Comparison of ENCODE assay signal across 8 mouse cellular contexts in the genomic region with DNA sequence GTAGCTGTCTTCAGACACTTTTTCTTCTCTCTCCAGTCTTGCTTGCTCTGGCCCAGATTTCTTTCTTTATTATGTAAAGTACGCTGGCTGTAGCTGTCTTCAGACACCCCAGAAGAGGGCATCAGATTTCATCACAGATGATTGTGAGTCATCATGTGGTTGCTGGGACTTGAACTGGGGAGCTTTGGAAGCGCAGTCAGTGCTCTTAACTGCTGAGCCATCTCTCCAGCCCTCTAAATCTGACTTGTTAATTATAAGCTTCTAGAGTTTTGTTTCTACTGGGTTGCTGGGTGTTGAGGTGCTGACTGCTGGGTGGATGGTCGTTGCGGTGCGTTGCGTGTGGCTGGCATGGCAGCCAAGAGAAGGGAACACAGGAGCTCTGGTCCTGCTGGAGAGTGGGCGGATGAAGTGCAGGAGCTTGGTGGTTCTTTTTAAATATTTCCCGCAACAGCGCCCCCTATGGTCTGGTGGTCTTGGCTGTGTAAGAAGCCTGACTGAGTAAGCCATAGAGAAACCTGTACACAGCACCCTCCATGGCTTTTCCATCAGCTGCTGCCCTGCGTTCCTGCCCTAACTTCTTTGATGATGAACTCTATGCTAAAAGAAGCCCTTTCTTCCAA. TPM values are rescaled to one million over a fixed set of nuclear protein-coding genes. Genes with fewer than 3 reads are reported as not detected.
DNase-seq lines count a peak whose midpoint lies in the region; ATAC-seq lines count a peak whose summit lies in the region.
"Had no signal": no experiment of that assay in that cellular context is flagged by ENCODE, and none has a peak within 500 bp of the region (broad histone marks: within the 10 kb centered on the region; RNA-seq: fewer than 3 reads in every experiment).

No protein-coding gene starts in this region.

- H3K36me3 ChIP-seq in liver, embryonic 12.5 days: peaks cover 96% of the 10 kb centered on the region

- 70% methylated on average over 10 of the region's 10 CpGs for WGBS in liver, embryonic 12.5 days (ENCODE audit: insufficient replicate concordance)

- peak; percentile 33 for DNase-seq in liver
- peak; percentile 6 for DNase-seq in Muller cell, postnatal 12 days (ENCODE audit: inconsistent ontology term)
- peak; percentile 50 for DNase-seq in embryo, embryonic 11 days
- DNase-seq in mesoderm, embryonic 11.5 days (ENCODE audit: low read depth, low spot score): peak; percentile 39
- DNase-seq in frontal cortex, postnatal 36 days (ENCODE audit: low spot score in 2 of 2): no peak
- DNase-seq in cerebellum, adult 11-12 months: no peak

- H3K4me1 ChIP-seq in liver, embryonic 12.5 days: no peaks in the 10 kb centered on the region

- no peak overlapping the region for H3K9ac ChIP-seq in liver, embryonic 12.5 days

- no peak overlapping the region for H3K27ac ChIP-seq in liver, embryonic 12.5 days
- H3K27ac ChIP-seq: macrophage had no signal

- no peak overlapping the region for H3K4me3 ChIP-seq in liver, embryonic 12.5 days

- no peaks in the 10 kb centered on the region for H3K27me3 ChIP-seq in liver, embryonic 12.5 days (replicated peaks)

- no peak overlapping the region for H3K4me2 ChIP-seq in liver, embryonic 12.5 days

- no peaks in the 10 kb centered on the region for H3K9me3 ChIP-seq in liver, embryonic 12.5 days (replicated peaks)

- no peak for ATAC-seq in liver, embryonic 12.5 days

RNA-seq across cellular contexts. Expression of a gene that starts 14.8 kb away (rescaled TPM):
- polyA plus RNA-seq in liver, embryonic 12.5 days (2016; fragmentation: Nextera tagmentation; extraction: Ambion mirVana): 46.6 and 50.8 TPM in 2 replicates

RNA-seq across cellular contexts. Expression of a gene that starts 52.7 kb away (rescaled TPM):
- polyA plus RNA-seq in liver, embryonic 12.5 days (2016; fragmentation: Nextera tagmentation; extraction: Ambion mirVana): 0.84 and 0.95 TPM in 2 replicates

RNA-seq across cellular contexts. Expression of a gene that starts 52.8 kb away (rescaled TPM):
- polyA plus RNA-seq in liver, embryonic 12.5 days (2016; fragmentation: Nextera tagmentation; extraction: Ambion mirVana): 4.9 and 5.3 TPM in 2 replicates

RNA-seq across cellular contexts. Expression of a gene that starts 59.9 kb away (rescaled TPM):
- 9.9 and 11.0 TPM in 2 replicates for polyA plus RNA-seq in liver, embryonic 12.5 days (2016; fragmentation: Nextera tagmentation; extraction: Ambion mirVana)

RNA-seq across cellular contexts. Expression of a gene that starts 60.0 kb away (rescaled TPM):
- polyA plus RNA-seq in liver, embryonic 12.5 days (2016; fragmentation: Nextera tagmentation; extraction: Ambion mirVana): 84.8 and 88.7 TPM in 2 replicates

Comparison
In these comparisons a context has a peak if more than half of its experiments do, and no peak if none do; other contexts are left out.
1. DNase-seq: peak in liver (single experiment), Muller cell, postnatal 12 days (single experiment), embryo, embryonic 11 days (single experiment) and mesoderm, embryonic 11.5 days (single experiment); none in frontal cortex, postnatal 36 days (0 of 2) and cerebellum, adult 11-12 months (single experiment).